Mouse (Mus musculus) forebrain, embryonic 15.5 days (tissue): Measurements from ENCODE around the gene Rab7. TPM values are rescaled to one million over a fixed set of nuclear protein-coding genes. Genes with fewer than 3 reads are reported as not detected.
"Not testable (repeated sequence)": the region's sequence is repeated elsewhere in the genome, so short reads cannot be mapped to it uniquely, and the experiment has no call there.

ENCODE experiments used
- ATAC-seq: fragments of 200-750 bp; cut with Nextera tagmentation; replicated peaks from 2 replicates; pipeline ENCODE4 v1.8.0; 2017; ENCODE audit warnings: mild to moderate bottlenecking, moderate TSS enrichment, moderate library complexity
- H3K27ac ChIP-seq: fragments of 300-500 bp; sonication (generic); replicated peaks from 2 replicates; pipeline ENCODE4 v1.5.1; 2015; ENCODE audit warnings: mild to moderate bottlenecking, inconsistent platforms
- H3K27me3 ChIP-seq: fragments of 300-500 bp; sonication (generic); 2 replicates; pipeline ENCODE4 v1.6.1; 2015; ENCODE audit warnings: inconsistent platforms
- H3K36me3 ChIP-seq: fragments of 300-500 bp; sonication (generic); 2 replicates; pipeline ENCODE4 v1.6.1; 2015; ENCODE audit warnings: mild to moderate bottlenecking, inconsistent platforms
- H3K4me1 ChIP-seq: fragments of 300-500 bp; sonication (generic); 2 replicates; pipeline ENCODE4 v1.6.1; 2015; ENCODE audit warnings: inconsistent platforms
- H3K4me2 ChIP-seq: fragments of 300-500 bp; sonication (generic); replicated peaks from 2 replicates; pipeline ENCODE4 v1.6.1; 2015; ENCODE audit warnings: mild to moderate bottlenecking, inconsistent platforms
- H3K4me3 ChIP-seq: fragments of 300-500 bp; sonication (generic); 2 replicates; pipeline ENCODE4 v1.5.1; 2015; ENCODE audit warnings: mild to moderate bottlenecking, inconsistent platforms
- H3K9ac ChIP-seq: fragments of 300-500 bp; sonication (generic); replicated peaks from 2 replicates; pipeline ENCODE4 v1.6.1; 2015; ENCODE audit warnings: mild to moderate bottlenecking, inconsistent platforms
- H3K9me3 ChIP-seq: fragments of 300-500 bp; sonication (generic); 2 replicates; pipeline ENCODE4 v1.6.1; 2016; ENCODE audit warnings: inconsistent platforms
- WGBS: fragments of 180-500 bp; shearing (Covaris S2); methylation state at CpG from one replicate; pipeline ENCODE4 v1.1.7; 2015; ENCODE audit warnings: mixed read lengths; 5-methylcytosine and 5-hydroxymethylcytosine counted together
- polyA plus RNA-seq: library from polyadenylated mRNA; unstranded; fragments of >200 nt; fragmentation: Nextera tagmentation; extraction: Ambion mirVana; gene quantifications from 2 replicates; pipeline ENCODE4 v1.2.1, GENCODE M21; 2015

The Rab7 gene
- polyA plus RNA-seq, 1 experiment from 2014 or later = 302 TPM

- Histone ChIP-seq H3K4me3 (no peak overlapping the region), H3K4me1 (0 out of 2 replicates have a peak, but pooled peaks cover 5% of the 10 kb centered on the region), H3K4me2 (no peak overlapping the region), H3K9me3 (no peaks in the 10 kb centered on the region), H3K27me3 (no peaks in the 10 kb centered on the region), H3K9ac (no peak overlapping the region), H3K27ac (no peak overlapping the region), H3K36me3 (no peaks in the 10 kb centered on the region; the same call in none of the 2 replicates)
- 67% methylated on average over 4 of the region's 4 CpGs for WGBS
- ATAC-seq = no peak
These were observed 27.2 kb downstream of the Rab7 start for GRCm38 (mm10) chr6:88017821-88018220.

GRCm38 (mm10) chr6:88015797-88016196, 29.3 kb downstream of the Rab7 start:
- H3K4me3 ChIP-seq = no peak overlapping the region
- H3K4me2 ChIP-seq = no peak overlapping the region
- no peak overlapping the region for H3K27ac ChIP-seq
- ATAC-seq = no peak
- H3K27me3 ChIP-seq = no peaks in the 10 kb centered on the region
- 89% methylated on average over 2 of the region's 2 CpGs for WGBS
- no peak overlapping the region for H3K9ac ChIP-seq
- H3K9me3 ChIP-seq = no peaks in the 10 kb centered on the region
- H3K4me1 ChIP-seq = 0 out of 2 replicates have a peak, but pooled peaks cover 5% of the 10 kb centered on the region
- H3K36me3 ChIP-seq = peaks cover 11% of the 10 kb centered on the region

GRCm38 (mm10) chr6:88013456-88013855, 31.6 kb downstream of the Rab7 start:
- Histone ChIP-seq H3K27ac (no peak overlapping the region), H3K9ac (no peak overlapping the region), H3K4me1 (0 out of 2 replicates have a peak, but pooled peaks cover 4% of the 10 kb centered on the region), H3K36me3 (peaks cover 30% of the 10 kb centered on the region), H3K4me2 (no peak overlapping the region), H3K27me3 (no peaks in the 10 kb centered on the region), H3K9me3 (no peaks in the 10 kb centered on the region), H3K4me3 (no peak overlapping the region)
- WGBS = 89% methylated on average over 4 of the region's 4 CpGs
- ATAC-seq = no peak

- no peak for ATAC-seq
- no peak overlapping the region for H3K4me3 ChIP-seq
- no peak overlapping the region for H3K4me2 ChIP-seq
- no peaks in the 10 kb centered on the region for H3K9me3 ChIP-seq
- no peak overlapping the region for H3K9ac ChIP-seq
- WGBS = 77% methylated on average over 2 of the region's 2 CpGs
- no peaks in the 10 kb centered on the region for H3K27me3 ChIP-seq
- peaks cover 37% of the 10 kb centered on the region for H3K36me3 ChIP-seq
- no peaks in the 10 kb centered on the region for H3K4me1 ChIP-seq
- H3K27ac ChIP-seq = no peak overlapping the region
These were observed 32.5 kb downstream of the Rab7 start for GRCm38 (mm10) chr6:88012601-88013000.

GRCm38 (mm10) chr6:88011106-88011505, 34.0 kb downstream of the Rab7 start:
- ATAC-seq, H3K4me2 ChIP-seq, H3K27me3 ChIP-seq, H3K9me3 ChIP-seq, H3K9ac ChIP-seq, H3K4me1 ChIP-seq, H3K4me3 ChIP-seq, H3K27ac ChIP-seq: not testable (repeated sequence)
- H3K36me3 ChIP-seq = peaks cover 45% of the 10 kb centered on the region
- WGBS = 78% methylated on average over 1 of the region's 1 CpGs

GRCm38 (mm10) chr6:88009209-88009608, 35.9 kb downstream of the Rab7 start:
- Histone ChIP-seq H3K4me1 (no peaks in the 10 kb centered on the region), H3K27me3 (no peaks in the 10 kb centered on the region), H3K36me3 (peaks cover 51% of the 10 kb centered on the region), H3K4me3 (no peak overlapping the region), H3K27ac (no peak overlapping the region), H3K4me2 (no peak overlapping the region), H3K9ac (no peak overlapping the region), H3K9me3 (no peaks in the 10 kb centered on the region)
- 90% methylated on average over 4 of the region's 4 CpGs for WGBS
- no peak for ATAC-seq

- H3K4me2 ChIP-seq = not testable (repeated sequence)
These were observed 40.3 kb downstream of the Rab7 start for GRCm38 (mm10) chr6:88004773-88005172.

GRCm38 (mm10) chr6:88003439-88003838, 41.6 kb downstream of the Rab7 start:
- no peaks in the 10 kb centered on the region for H3K4me1 ChIP-seq
- no peak overlapping the region for H3K27ac ChIP-seq
- no peak overlapping the region for H3K4me2 ChIP-seq
- H3K27me3 ChIP-seq = no peaks in the 10 kb centered on the region
- H3K36me3 ChIP-seq = peaks cover 68% of the 10 kb centered on the region
- H3K9ac ChIP-seq = no peak overlapping the region
- H3K9me3 ChIP-seq = no peaks in the 10 kb centered on the region
- ATAC-seq = no peak
- WGBS = 86% methylated on average over 4 of the region's 4 CpGs
- no peak overlapping the region for H3K4me3 ChIP-seq

More at GRCm38 (mm10) chr6:88004773-88005172, 40.3 kb downstream of the Rab7 start:
- not testable (repeated sequence) for H3K4me3 ChIP-seq, H3K4me1 ChIP-seq, H3K27me3 ChIP-seq, ATAC-seq, H3K27ac ChIP-seq, H3K9me3 ChIP-seq, H3K9ac ChIP-seq
- H3K36me3 ChIP-seq = peaks cover 73% of the 10 kb centered on the region
- 85% methylated on average over 14 of the region's 14 CpGs for WGBS

GRCm38 (mm10) chr6:87998358-87998757, 46.7 kb downstream of the Rab7 start:
- H3K27ac ChIP-seq = no peak overlapping the region
- ATAC-seq = no peak

GRCm38 (mm10) chr6:87997706-87998265, 47.3 kb downstream of the Rab7 start:
- H3K4me2 ChIP-seq = no peak overlapping the region
- no peak overlapping the region for H3K27ac ChIP-seq
- no peak overlapping the region for H3K4me3 ChIP-seq
- WGBS = 62% methylated on average over 7 of the region's 7 CpGs
- H3K36me3 ChIP-seq = peaks cover 32% of the 10 kb centered on the region
- H3K9me3 ChIP-seq = no peaks in the 10 kb centered on the region
- H3K9ac ChIP-seq = no peak overlapping the region
- peak; percentile 9; the same call in 1 of the 2 replicates for ATAC-seq
- peaks cover 18% of the 10 kb centered on the region for H3K4me1 ChIP-seq
- no peaks in the 10 kb centered on the region for H3K27me3 ChIP-seq

More at GRCm38 (mm10) chr6:87998358-87998757, 46.7 kb downstream of the Rab7 start:
- Histone ChIP-seq H3K36me3 (peaks cover 38% of the 10 kb centered on the region), H3K4me2 (no peak overlapping the region), H3K9ac (no peak overlapping the region), H3K27me3 (no peaks in the 10 kb centered on the region), H3K4me3 (no peak overlapping the region), H3K9me3 (no peaks in the 10 kb centered on the region), H3K4me1 (peaks cover 14% of the 10 kb centered on the region)
- WGBS = 86% methylated on average over 4 of the region's 4 CpGs

- Histone ChIP-seq H3K36me3 (peaks cover 20% of the 10 kb centered on the region), H3K4me1 (peaks cover 29% of the 10 kb centered on the region), H3K4me3 (no peak overlapping the region), H3K9me3 (no peaks in the 10 kb centered on the region), H3K4me2 (no peak overlapping the region), H3K27me3 (no peaks in the 10 kb centered on the region), H3K27ac (no peak overlapping the region), H3K9ac (no peak overlapping the region)
- 89% methylated on average over 9 of the region's 9 CpGs for WGBS
- no peak for ATAC-seq
These were observed 48.5 kb downstream of the Rab7 start for GRCm38 (mm10) chr6:87996606-87997005.

- Histone ChIP-seq H3K9me3 (no peaks in the 10 kb centered on the region), H3K27me3 (no peaks in the 10 kb centered on the region), H3K27ac (no peak overlapping the region; the same call in 1 of the 2 replicates), H3K36me3 (peaks cover 9% of the 10 kb centered on the region), H3K4me2 (no peak overlapping the region), H3K4me1 (peaks cover 33% of the 10 kb centered on the region), H3K9ac (no peak overlapping the region), H3K4me3 (no peak overlapping the region)
- ATAC-seq = no peak
- WGBS = 86% methylated on average over 4 of the region's 4 CpGs
These were observed 49.6 kb downstream of the Rab7 start for GRCm38 (mm10) chr6:87995519-87995918.
